Comparison of ENCODE assay signal across 16 mouse cellular contexts in the genomic region with DNA sequence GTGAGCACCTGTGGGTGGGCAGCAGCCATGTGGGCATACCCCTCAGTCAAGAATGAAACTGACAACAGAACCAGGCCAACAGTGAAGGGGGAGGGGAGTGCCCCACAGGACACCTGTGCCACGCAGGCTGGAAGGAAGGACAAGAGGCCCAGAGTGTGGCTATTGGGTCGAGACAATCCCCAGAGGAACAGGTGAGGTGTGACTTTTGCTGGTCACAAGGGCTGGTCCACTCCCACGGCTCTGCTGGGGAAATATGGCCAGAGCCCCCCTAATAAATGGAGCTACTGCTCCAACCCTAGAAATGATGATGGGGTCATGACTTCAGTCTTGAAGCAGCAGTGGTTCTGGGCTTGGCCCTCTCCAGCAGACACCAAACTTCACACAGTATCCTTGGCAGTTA.
"Had no signal": no experiment of that assay in that cellular context is flagged by ENCODE, and none has a peak within 500 bp of the region (broad histone marks: within the 10 kb centered on the region; RNA-seq: fewer than 3 reads in every experiment).

No protein-coding gene starts in this region.

- H3K9me3 ChIP-seq: neural tube, embryonic 13.5 days; neural tube, embryonic 15.5 days; stomach, embryonic 15.5 days had no signal

- H3K27me3 ChIP-seq: neural tube, embryonic 13.5 days; neural tube, embryonic 15.5 days; stomach, embryonic 15.5 days had no signal

- H3K27ac ChIP-seq: neural tube, embryonic 13.5 days; neural tube, embryonic 15.5 days; stomach, embryonic 15.5 days; stomach, postnatal 0 days had no signal

- DNase-seq: retina, postnatal 1 day; right cerebral cortex, adult 18-20 months; right cerebral cortex, postnatal 14 days; right cerebral cortex, postnatal 25 days; right cerebral cortex, postnatal 4 days; spleen, adult 18-20 months; thymus, adult 18-20 months; thymus, adult 2 months; thymus, postnatal 14 days; thymus, postnatal 25 days; thymus, postnatal 36 days; thymus, postnatal 4 days had no signal

- H3K9ac ChIP-seq: neural tube, embryonic 13.5 days; neural tube, embryonic 15.5 days; stomach, embryonic 15.5 days had no signal

- H3K4me3 ChIP-seq: neural tube, embryonic 13.5 days; neural tube, embryonic 15.5 days; stomach, embryonic 15.5 days had no signal
